Mouse (Mus musculus) macrophage (primary cell): ENCODE data around the gene Arhgap42. TPM values are rescaled to one million over a fixed set of nuclear protein-coding genes. Genes with fewer than 3 reads are reported as not detected.

ENCODE experiments used
- H3K27ac ChIP-seq: fragments of 350-480 bp; formaldehyde crosslinking; 2 replicates; pipeline ENCODE4 v1.9.0; 2021
- H3K36me3 ChIP-seq: fragments of 350-480 bp; formaldehyde crosslinking; 2 replicates; pipeline ENCODE4 v1.9.0; 2021; ENCODE audit errors: inconsistent target
- H3K4me3 ChIP-seq: fragments of 350-480 bp; formaldehyde crosslinking; 2 replicates; pipeline ENCODE4 v1.9.0; 2021; ENCODE audit errors: inconsistent target
- H3K79me2 ChIP-seq: fragments of 350-480 bp; formaldehyde crosslinking; 2 replicates; pipeline ENCODE4 v1.9.0; 2021; ENCODE audit errors: inconsistent target
- WGBS: methylation state at CpG from one replicate; pipeline ENCODE4 v1.1.7; 2026; ENCODE audit warnings: inconsistent platforms; ENCODE audit not compliant: missing documents; 5-methylcytosine and 5-hydroxymethylcytosine counted together
- polyA plus RNA-seq: library from polyadenylated mRNA; stranded (reverse); fragments of 250-400 nt; gene quantifications from 3 replicates; pipeline ENCODE4 v1.2.4, GENCODE M21; 2018; ENCODE audit warnings: inconsistent platforms

Gene Arhgap42
- polyA plus RNA-seq, 1 experiment from 2014 or later: not detected

GRCm38 (mm10) chr9:9223384-9223783 lies 15.5 kb downstream of the Arhgap42 start:
- Histone ChIP-seq H3K27ac (no peak overlapping the region), H3K4me3 (no peak overlapping the region), H3K79me2 (no peaks in the 10 kb centered on the region), H3K36me3 (no peaks in the 10 kb centered on the region)
- WGBS: 90% methylated on average over 2 of the region's 3 CpGs

GRCm38 (mm10) chr9:9221950-9222486 lies 16.9 kb downstream of the Arhgap42 start:
- H3K27ac ChIP-seq: no peak overlapping the region

GRCm38 (mm10) chr9:9221185-9221584 lies 17.7 kb downstream of the Arhgap42 start:
- no peak overlapping the region for H3K4me3 ChIP-seq

More at GRCm38 (mm10) chr9:9221950-9222486, 16.9 kb downstream of the Arhgap42 start:
- WGBS: 82% methylated on average over 3 of the region's 3 CpGs
- Histone ChIP-seq H3K79me2 (no peaks in the 10 kb centered on the region), H3K36me3 (no peaks in the 10 kb centered on the region), H3K4me3 (no peak overlapping the region)

GRCm38 (mm10) chr9:9218301-9218700 lies 20.6 kb downstream of the Arhgap42 start:
- H3K36me3 ChIP-seq: no peaks in the 10 kb centered on the region
- WGBS: 82% methylated on average over 2 of the region's 2 CpGs
- no peaks in the 10 kb centered on the region for H3K79me2 ChIP-seq
- H3K4me3 ChIP-seq: no peak overlapping the region
- no peak overlapping the region for H3K27ac ChIP-seq

More at GRCm38 (mm10) chr9:9221185-9221584, 17.7 kb downstream of the Arhgap42 start:
- no peaks in the 10 kb centered on the region for H3K79me2 ChIP-seq
- WGBS: 84% methylated on average over 4 of the region's 4 CpGs
- H3K36me3 ChIP-seq: no peaks in the 10 kb centered on the region
- H3K27ac ChIP-seq: no peak overlapping the region

- no peak overlapping the region for H3K27ac ChIP-seq
- H3K4me3 ChIP-seq: no peak overlapping the region
- no peaks in the 10 kb centered on the region for H3K79me2 ChIP-seq
- 94% methylated on average over 5 of the region's 5 CpGs for WGBS
- no peaks in the 10 kb centered on the region for H3K36me3 ChIP-seq
Measured at GRCm38 (mm10) chr9:9214849-9215248, 24.1 kb downstream of the Arhgap42 start.

GRCm38 (mm10) chr9:9214296-9214695 lies 24.6 kb downstream of the Arhgap42 start:
- Histone ChIP-seq H3K27ac (no peak overlapping the region), H3K4me3 (no peak overlapping the region), H3K36me3 (no peaks in the 10 kb centered on the region), H3K79me2 (no peaks in the 10 kb centered on the region)

- H3K79me2 ChIP-seq: no peaks in the 10 kb centered on the region
- H3K27ac ChIP-seq: no peak overlapping the region
- WGBS: 72% methylated on average over 3 of the region's 3 CpGs
- no peaks in the 10 kb centered on the region for H3K36me3 ChIP-seq
- no peak overlapping the region for H3K4me3 ChIP-seq
Measured at GRCm38 (mm10) chr9:9211411-9212087, 27.4 kb downstream of the Arhgap42 start.

- no peaks in the 10 kb centered on the region for H3K36me3 ChIP-seq
- H3K4me3 ChIP-seq: no peak overlapping the region
- WGBS: 89% methylated on average over 2 of the region's 2 CpGs
- H3K27ac ChIP-seq: no peak overlapping the region
- no peaks in the 10 kb centered on the region for H3K79me2 ChIP-seq
Measured at GRCm38 (mm10) chr9:9210464-9210863, 28.4 kb downstream of the Arhgap42 start.

- H3K79me2 ChIP-seq: no peaks in the 10 kb centered on the region
- H3K36me3 ChIP-seq: no peaks in the 10 kb centered on the region
- H3K4me3 ChIP-seq: no peak overlapping the region
- no peak overlapping the region for H3K27ac ChIP-seq
Measured at GRCm38 (mm10) chr9:9208205-9208604, 30.7 kb downstream of the Arhgap42 start.

- 62% methylated on average over 4 of the region's 4 CpGs for WGBS
- H3K4me3 ChIP-seq: no peak overlapping the region
- no peaks in the 10 kb centered on the region for H3K79me2 ChIP-seq
- no peaks in the 10 kb centered on the region for H3K36me3 ChIP-seq
- H3K27ac ChIP-seq: no peak overlapping the region
Measured at GRCm38 (mm10) chr9:9207251-9207650, 31.6 kb downstream of the Arhgap42 start.

GRCm38 (mm10) chr9:9200827-9201388 lies 38.0 kb downstream of the Arhgap42 start:
- 84% methylated on average over 8 of the region's 8 CpGs for WGBS
- no peaks in the 10 kb centered on the region for H3K36me3 ChIP-seq
- H3K79me2 ChIP-seq: no peaks in the 10 kb centered on the region
- H3K27ac ChIP-seq: no peak overlapping the region
- H3K4me3 ChIP-seq: no peak overlapping the region

- Histone ChIP-seq H3K4me3 (no peak overlapping the region), H3K27ac (no peak overlapping the region), H3K36me3 (no peaks in the 10 kb centered on the region), H3K79me2 (no peaks in the 10 kb centered on the region)
- 85% methylated on average over 8 of the region's 8 CpGs for WGBS
Measured at GRCm38 (mm10) chr9:9199170-9199841, 39.6 kb downstream of the Arhgap42 start.

- no peak overlapping the region for H3K27ac ChIP-seq
- WGBS: 65% methylated on average over 3 of the region's 3 CpGs
- H3K4me3 ChIP-seq: no peak overlapping the region
- no peaks in the 10 kb centered on the region for H3K79me2 ChIP-seq
- H3K36me3 ChIP-seq: no peaks in the 10 kb centered on the region
Measured at GRCm38 (mm10) chr9:9198645-9199044, 40.3 kb downstream of the Arhgap42 start.

- Histone ChIP-seq H3K79me2 (no peaks in the 10 kb centered on the region), H3K36me3 (no peaks in the 10 kb centered on the region), H3K27ac (no peak overlapping the region), H3K4me3 (no peak overlapping the region)
Measured at GRCm38 (mm10) chr9:9196046-9196445, 42.9 kb downstream of the Arhgap42 start.

GRCm38 (mm10) chr9:9194496-9194895 lies 44.4 kb downstream of the Arhgap42 start:
- WGBS: 92% methylated on average over 1 of the region's 1 CpGs
- no peaks in the 10 kb centered on the region for H3K79me2 ChIP-seq
- no peak overlapping the region for H3K27ac ChIP-seq
- no peak overlapping the region for H3K4me3 ChIP-seq
- H3K36me3 ChIP-seq: no peaks in the 10 kb centered on the region
